In the genomic region with DNA sequence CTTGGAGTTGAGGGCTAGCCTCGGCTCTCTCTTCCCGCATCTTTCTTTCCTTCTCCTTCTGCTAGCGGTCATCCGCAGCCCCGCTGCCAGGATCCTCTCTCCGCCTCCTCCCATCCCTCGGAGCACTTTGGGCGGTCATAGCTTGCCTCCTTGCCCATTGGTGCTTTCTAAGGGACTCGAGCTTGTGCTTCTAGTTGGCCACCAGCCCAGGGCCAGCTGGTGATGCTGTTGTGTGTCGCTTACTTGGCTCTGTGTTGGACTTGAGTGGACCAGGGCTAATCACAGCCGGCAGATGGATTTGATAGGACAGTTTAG, we compare ENCODE assay signal across 8 mouse cellular contexts. TPM values are rescaled to one million over a fixed set of nuclear protein-coding genes. Genes with fewer than 3 reads are reported as not detected.
DNase-seq lines count a peak whose midpoint lies in the region; ATAC-seq and TF ChIP-seq lines count a peak whose summit lies in the region.

A gene (minus strand): TSS at position 85 of the 315 bp plus-strand sequence.

- H3K4me3 ChIP-seq in lung, embryonic 14.5 days (ENCODE audit: low read depth, low read length) = peak within 1 kb of the TSS; percentile 77

- 0% methylated on average over 11 of the region's 11 CpGs for WGBS in lung, embryonic 14.5 days

- peak; percentile 80 for DNase-seq in adrenal gland, adult 2 months
- peak; percentile 97 to 98 for DNase-seq in cerebellum, postnatal 10 days
- peak; percentile 25 for DNase-seq in layer of hippocampus, adult 9-10 months (ENCODE audit: low spot score)
- peak; percentile 92 for DNase-seq in lung, embryonic 14.5 days
- DNase-seq in ovary, adult 18-20 months (ENCODE audit: low spot score) = peak; percentile 60
- DNase-seq in thymus, postnatal 4 days = no peak

- peak within 1 kb of the TSS; percentile 83 for H3K9ac ChIP-seq in lung, embryonic 14.5 days

- H3K27me3 ChIP-seq in lung, embryonic 14.5 days (ENCODE audit: insufficient read depth, low read length) = no peaks in the 10 kb centered on the region

- H3K4me2 ChIP-seq in lung, embryonic 14.5 days = peak within 1 kb of the TSS; percentile 82

- peak; percentile 32 for ATAC-seq in frontal cortex, adult (ENCODE audit: low TSS enrichment)
- peak; percentile 1 to 30; a peak in 3 of 4 replicates for ATAC-seq in hematopoietic stem cell, adult 5-6 weeks (replicated peaks in 1 of 2; ENCODE audit: insufficient read depth in 1 of 2, low FRiP score in 2 of 2, low TSS enrichment in 1 of 2, low read depth in 1 of 2, poor library complexity in 2 of 2, severe bottlenecking in 2 of 2)
- peak; percentile 75 for ATAC-seq in lung, embryonic 14.5 days (ENCODE audit: insufficient read depth)

- TF ChIP-seq CTCF in lung, embryonic 14.5 days (IDR thresholded peaks at IDR 0.05; ENCODE audit: low read depth) = no peak

- H3K4me1 ChIP-seq in lung, embryonic 14.5 days (ENCODE audit: insufficient read depth) = no peaks in the 10 kb centered on the region

- peaks cover 22% of the 10 kb centered on the region for H3K36me3 ChIP-seq in lung, embryonic 14.5 days (ENCODE audit: insufficient read depth)

- H3K9me3 ChIP-seq in lung, embryonic 14.5 days (ENCODE audit: low read depth, low read length) = peaks cover 12% of the 10 kb centered on the region; the same call in 1 of the 2 replicates

- H3K27ac ChIP-seq in lung, embryonic 14.5 days (ENCODE audit: low read depth) = peak within 1 kb of the TSS; percentile 93

RNA-seq across cellular contexts. Expression of the gene that starts here (rescaled TPM):
- 100 to 1,000 TPM; 210 to 240 TPM for total RNA-seq in adrenal gland, adult 2 months (2021)
- polyA plus RNA-seq in adrenal gland, adult 2 months (2012; rRNA removed) = 549 and 654 TPM in 2 replicates
- total RNA-seq in hematopoietic stem cell, adult 5-6 weeks (2017) = 60.4 and 71.4 TPM in 2 replicates
- polyA plus RNA-seq in lung, embryonic 14.5 days (2014; fragmentation: Nextera tagmentation; extraction: Ambion mirVana) = 48.1 and 52.5 TPM in 2 replicates

Comparison
In these comparisons a context has a peak if more than half of its experiments do, and no peak if none do; other contexts are left out.
1. RNA of the gene that starts here (polyA plus RNA-seq): 549 to 654 TPM in adrenal gland, adult 2 months; 48.1 to 52.5 TPM in lung, embryonic 14.5 days; every median in the first group is over 10 times any median in the second.
2. ATAC-seq: peak in every context shown above with its lines; median percentile 75 in lung, embryonic 14.5 days; 32 in frontal cortex, adult; 16 in hematopoietic stem cell, adult 5-6 weeks.